Mouse (Mus musculus): ENCODE results near the gene Arhgap15.

The Arhgap15 gene

GRCm38 (mm10) chr2:44121162-44121561, 372.5 kb downstream of the Arhgap15 start:
- DNase-seq, result no peak

- no peak for DNase-seq
Measured at GRCm38 (mm10) chr2:44123246-44123645, 374.6 kb downstream of the Arhgap15 start.

- no peak for DNase-seq
Measured at GRCm38 (mm10) chr2:44124093-44124492, 375.5 kb downstream of the Arhgap15 start.

GRCm38 (mm10) chr2:44124683-44125082, 376.1 kb downstream of the Arhgap15 start:
- no peak for DNase-seq

- no peak for DNase-seq
Measured at GRCm38 (mm10) chr2:44126044-44126695, 377.5 kb downstream of the Arhgap15 start.

- DNase-seq, result no peak
Measured at GRCm38 (mm10) chr2:44129533-44129932, 380.9 kb downstream of the Arhgap15 start.

GRCm38 (mm10) chr2:44131271-44131670, 382.6 kb downstream of the Arhgap15 start:
- DNase-seq, result no peak

GRCm38 (mm10) chr2:44134796-44135195, 386.2 kb downstream of the Arhgap15 start:
- no peak for DNase-seq

- DNase-seq, result no peak
Measured at GRCm38 (mm10) chr2:44140455-44140854, 391.8 kb downstream of the Arhgap15 start.

- no peak for DNase-seq
Measured at GRCm38 (mm10) chr2:44142152-44142551, 393.5 kb downstream of the Arhgap15 start.

- DNase-seq, result no peak
Measured at GRCm38 (mm10) chr2:44142611-44143010, 394.0 kb downstream of the Arhgap15 start.

- DNase-seq, result no peak
Measured at GRCm38 (mm10) chr2:44146124-44146981, 397.7 kb downstream of the Arhgap15 start.

GRCm38 (mm10) chr2:44147486-44147885, 398.9 kb downstream of the Arhgap15 start:
- no peak for DNase-seq

GRCm38 (mm10) chr2:44147971-44148370, 399.3 kb downstream of the Arhgap15 start:
- DNase-seq, result no peak

GRCm38 (mm10) chr2:44148550-44149100, 400.0 kb downstream of the Arhgap15 start:
- DNase-seq, result no peak

GRCm38 (mm10) chr2:44152301-44152700, 403.7 kb downstream of the Arhgap15 start:
- DNase-seq, result no peak

- no peak for DNase-seq
Measured at GRCm38 (mm10) chr2:44160358-44160757, 411.7 kb downstream of the Arhgap15 start.

GRCm38 (mm10) chr2:44165789-44166188, 417.2 kb downstream of the Arhgap15 start:
- no peak for DNase-seq

- DNase-seq, result no peak
Measured at GRCm38 (mm10) chr2:44166716-44167115, 418.1 kb downstream of the Arhgap15 start.

GRCm38 (mm10) chr2:44184476-44184875, 435.9 kb downstream of the Arhgap15 start:
- no peak for DNase-seq

- no peak for DNase-seq
Measured at GRCm38 (mm10) chr2:44190749-44191148, 442.1 kb downstream of the Arhgap15 start.

GRCm38 (mm10) chr2:44192058-44192457, 443.4 kb downstream of the Arhgap15 start:
- no peak for DNase-seq

GRCm38 (mm10) chr2:44215506-44215905, 466.9 kb downstream of the Arhgap15 start:
- DNase-seq, result no peak

- DNase-seq, result no peak
Measured at GRCm38 (mm10) chr2:44217811-44218210, 469.2 kb downstream of the Arhgap15 start.

All from thymus, adult 18-20 months (tissue).